Mouse (Mus musculus): ENCODE measurements around the gene Map3k1.
"Not testable (repeated sequence)": the region's sequence is repeated elsewhere in the genome, so short reads cannot be mapped to it uniquely, and the experiment has no call there.

The Map3k1 gene

DNA sequence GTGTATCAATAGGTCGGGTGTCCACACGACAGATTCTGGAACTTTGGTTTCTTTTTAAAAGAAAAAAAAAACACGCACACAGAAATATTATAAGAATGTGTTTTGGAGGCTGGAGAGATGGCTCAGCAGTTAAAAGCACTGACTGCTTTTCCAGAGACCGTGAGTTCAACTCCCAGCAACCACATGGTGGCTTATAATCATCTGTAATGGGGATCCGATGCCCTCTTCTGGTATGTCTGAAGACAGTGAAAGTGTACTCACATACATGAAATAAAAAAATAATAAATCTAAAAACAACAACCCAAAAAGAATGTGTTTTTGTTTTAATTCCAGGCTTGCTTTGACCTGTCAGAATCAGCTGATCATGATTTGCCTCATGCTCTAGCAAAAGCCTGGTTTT is 81.9 kb downstream of the Map3k1 start:
- DNase-seq, result no peak

DNA sequence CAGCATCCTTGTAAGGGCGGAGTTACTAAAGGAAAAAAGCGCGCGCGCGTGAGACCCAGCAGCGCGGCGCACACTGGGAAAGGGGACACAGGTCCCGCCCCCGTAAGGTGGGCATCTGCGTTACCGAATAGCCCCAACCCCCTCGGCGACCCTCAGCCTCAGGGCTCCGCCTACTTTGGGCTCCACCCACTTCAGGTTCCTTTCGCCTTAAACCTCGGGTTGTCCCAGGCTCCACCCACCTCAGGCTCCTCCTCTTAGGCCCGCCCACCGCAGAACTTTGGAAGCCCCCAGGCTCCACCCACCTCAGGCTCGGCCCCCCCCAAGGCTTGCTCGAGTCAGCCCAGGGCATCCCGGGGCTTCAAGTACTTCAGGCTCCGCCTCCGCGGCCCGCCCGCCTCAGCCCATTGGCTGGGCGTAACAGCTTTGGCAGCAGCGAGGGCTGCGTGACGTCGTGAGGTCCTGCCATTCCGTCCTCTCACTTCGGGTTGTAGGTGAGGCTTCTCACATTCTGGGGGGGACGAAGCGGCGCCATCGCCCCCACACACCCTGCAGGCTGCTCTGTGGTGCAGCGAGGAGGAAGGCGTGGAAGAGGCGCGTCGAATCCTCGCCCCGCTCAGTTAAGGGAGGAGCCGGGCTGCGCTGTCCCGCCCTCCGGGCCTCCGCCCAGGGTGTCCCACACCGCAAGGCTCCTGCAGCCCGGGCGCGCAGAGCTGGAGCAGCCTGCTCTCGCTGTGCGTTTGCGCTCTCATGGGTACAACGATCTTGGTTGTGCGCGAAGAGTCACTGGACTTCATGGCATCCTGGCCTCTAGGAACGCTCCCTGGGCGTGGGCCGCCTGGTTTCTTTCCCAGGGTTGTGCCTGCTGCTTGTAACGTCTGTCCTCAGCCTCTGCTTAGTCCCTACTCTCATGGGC is 83.4 kb downstream of the Map3k1 start:
- DNase-seq, result peak; percentile 99

- DNase-seq, result no peak
Measured at GRCm38 (mm10) chr13:111724811-111725164, 84.0 kb downstream of the Map3k1 start.

DNA sequence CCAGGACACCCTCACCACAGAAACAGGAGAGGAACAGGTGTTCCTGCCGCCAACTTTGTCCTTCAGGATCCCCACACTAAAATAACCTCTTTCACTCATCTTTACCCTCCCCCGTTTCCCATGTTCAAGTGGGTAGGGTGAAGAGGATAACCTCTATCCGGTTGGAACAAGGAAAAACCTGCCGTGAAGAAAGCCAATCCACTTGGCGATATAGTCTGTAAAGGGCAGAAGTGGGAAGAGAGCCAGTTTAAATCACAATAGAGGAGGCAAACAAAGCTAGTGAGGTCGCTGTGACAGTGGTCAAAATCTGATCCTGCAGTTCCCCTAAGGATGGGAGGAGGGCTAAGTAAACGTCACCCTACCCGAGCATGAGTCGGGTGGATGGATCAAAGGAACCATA is 89.1 kb downstream of the Map3k1 start:
- DNase-seq, result no peak

DNA sequence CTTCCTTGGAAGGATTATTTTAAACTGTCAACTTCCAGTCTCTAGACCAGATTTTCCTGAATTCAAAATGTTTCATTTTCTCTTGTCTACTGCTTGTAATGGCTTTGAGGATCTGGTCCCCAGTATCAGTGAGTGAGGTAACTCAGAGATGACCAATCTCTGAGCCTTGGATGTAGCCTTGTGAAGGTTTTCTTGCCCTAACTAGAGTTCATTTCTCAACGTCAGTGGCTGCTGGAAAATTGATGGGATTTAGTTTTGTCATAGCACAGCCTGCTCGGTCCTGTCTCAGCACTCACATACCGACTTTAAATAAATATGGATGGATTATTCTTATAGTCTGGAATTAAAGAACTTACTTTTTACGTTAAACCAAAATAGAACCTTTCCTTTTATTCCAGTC is 98.3 kb downstream of the Map3k1 start:
- DNase-seq, result no peak

- DNase-seq, result not testable (repeated sequence)
Measured at GRCm38 (mm10) chr13:111703952-111704351, 104.8 kb downstream of the Map3k1 start.

- no peak for DNase-seq
Measured at GRCm38 (mm10) chr13:111703396-111703795, 105.4 kb downstream of the Map3k1 start.

Measured in thymus, postnatal 25 days (tissue).